Mouse (Mus musculus): ENCODE results near the gene Kctd17. TPM values are rescaled to one million over a fixed set of nuclear protein-coding genes. Genes with fewer than 3 reads are reported as not detected.

The Kctd17 gene
- total RNA-seq (2015) (8.7 and 9.5 TPM in 2 replicates), total RNA-seq (2017) (5.2 and 9.6 TPM in 2 replicates)

DNA sequence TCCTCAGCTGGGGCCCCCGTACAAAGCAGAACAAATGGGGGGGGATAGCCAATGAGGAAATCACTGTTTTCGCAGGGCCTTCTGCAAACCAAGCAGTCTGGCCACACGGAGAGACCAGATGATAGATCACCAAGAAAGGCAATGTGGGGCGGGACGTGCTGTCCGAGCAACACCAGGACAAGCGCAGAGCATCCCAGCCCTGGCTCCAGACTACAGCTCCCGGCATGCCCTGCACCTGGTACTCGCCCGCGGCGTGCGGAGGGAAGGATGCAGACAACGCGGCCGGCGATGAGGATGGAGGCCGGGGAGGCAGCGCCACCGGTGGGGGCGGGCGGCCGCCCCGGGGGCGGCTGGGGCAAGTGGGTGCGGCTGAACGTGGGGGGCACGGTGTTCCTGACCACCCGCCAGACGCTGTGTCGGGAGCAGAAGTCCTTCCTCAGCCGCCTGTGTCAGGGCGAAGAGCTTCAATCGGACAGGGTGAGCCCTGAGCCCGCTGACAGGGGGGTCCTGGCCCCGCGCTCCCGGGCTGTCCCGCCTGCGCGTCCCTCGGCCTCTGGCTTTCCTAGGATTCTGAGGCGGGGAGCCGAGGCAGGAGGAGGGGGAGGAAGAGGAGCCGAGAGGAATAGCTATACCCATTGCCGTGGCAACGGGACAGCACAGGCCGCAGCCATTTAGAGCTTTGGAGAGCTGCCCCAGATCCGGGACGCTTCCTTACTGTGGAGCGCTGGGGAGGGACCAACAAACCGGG lies at the start of gene Kctd17:
TSS of gene Kctd17 (plus strand) at position 174 of the 748 bp plus-strand sequence.
- peak; percentile 77 for ATAC-seq (ENCODE audit: poor library complexity, severe bottlenecking)

GRCm38 (mm10) chr15:78380208-78380607 lies 48.2 kb upstream of the Kctd17 start:
- ATAC-seq (ENCODE audit: poor library complexity, severe bottlenecking): no peak

DNA sequence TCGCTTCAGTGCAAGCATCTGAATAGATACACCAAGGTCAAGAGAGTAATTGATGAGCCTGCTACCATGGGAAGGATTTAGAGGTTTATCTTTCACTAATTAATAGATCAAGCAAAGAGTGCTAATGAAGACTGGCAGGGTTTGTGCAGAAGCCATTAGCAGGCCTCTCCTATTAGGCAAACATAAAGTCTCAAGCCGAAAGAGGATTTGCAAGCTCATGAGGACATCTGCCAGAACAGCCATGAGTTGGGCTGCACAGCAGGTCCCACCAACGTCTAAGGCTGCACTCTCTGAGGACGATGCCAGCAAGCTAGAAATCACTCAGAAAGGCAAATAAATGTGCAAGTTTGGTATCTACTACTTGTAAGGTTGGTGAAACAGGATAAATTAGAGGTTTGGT lies 47.6 kb upstream of the Kctd17 start:
- ATAC-seq (ENCODE audit: poor library complexity, severe bottlenecking): no peak

DNA sequence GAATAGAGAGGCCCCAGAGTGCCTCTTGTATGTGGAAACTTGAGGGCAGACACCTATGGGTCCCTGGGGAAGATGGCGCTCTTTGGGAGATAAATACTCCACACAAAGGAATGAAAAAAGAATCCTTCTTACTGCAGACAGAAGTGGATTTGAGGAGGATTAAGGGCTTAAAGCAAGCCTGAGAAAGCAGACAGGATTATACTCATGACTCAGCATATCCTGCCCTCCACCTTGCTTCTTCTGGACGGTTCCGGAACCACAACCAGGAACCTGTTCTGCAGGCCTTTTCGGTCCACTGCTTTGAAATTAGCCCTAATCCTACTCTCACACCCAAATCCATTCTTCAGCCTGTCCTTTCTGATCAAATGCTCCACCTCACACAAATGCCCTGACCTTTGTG lies 46.2 kb upstream of the Kctd17 start:
- ATAC-seq (ENCODE audit: poor library complexity, severe bottlenecking): no peak

- ATAC-seq (ENCODE audit: poor library complexity, severe bottlenecking): peak; percentile 87
These were observed 44.7 kb upstream of the Kctd17 start for GRCm38 (mm10) chr15:78383450-78384219.

DNA sequence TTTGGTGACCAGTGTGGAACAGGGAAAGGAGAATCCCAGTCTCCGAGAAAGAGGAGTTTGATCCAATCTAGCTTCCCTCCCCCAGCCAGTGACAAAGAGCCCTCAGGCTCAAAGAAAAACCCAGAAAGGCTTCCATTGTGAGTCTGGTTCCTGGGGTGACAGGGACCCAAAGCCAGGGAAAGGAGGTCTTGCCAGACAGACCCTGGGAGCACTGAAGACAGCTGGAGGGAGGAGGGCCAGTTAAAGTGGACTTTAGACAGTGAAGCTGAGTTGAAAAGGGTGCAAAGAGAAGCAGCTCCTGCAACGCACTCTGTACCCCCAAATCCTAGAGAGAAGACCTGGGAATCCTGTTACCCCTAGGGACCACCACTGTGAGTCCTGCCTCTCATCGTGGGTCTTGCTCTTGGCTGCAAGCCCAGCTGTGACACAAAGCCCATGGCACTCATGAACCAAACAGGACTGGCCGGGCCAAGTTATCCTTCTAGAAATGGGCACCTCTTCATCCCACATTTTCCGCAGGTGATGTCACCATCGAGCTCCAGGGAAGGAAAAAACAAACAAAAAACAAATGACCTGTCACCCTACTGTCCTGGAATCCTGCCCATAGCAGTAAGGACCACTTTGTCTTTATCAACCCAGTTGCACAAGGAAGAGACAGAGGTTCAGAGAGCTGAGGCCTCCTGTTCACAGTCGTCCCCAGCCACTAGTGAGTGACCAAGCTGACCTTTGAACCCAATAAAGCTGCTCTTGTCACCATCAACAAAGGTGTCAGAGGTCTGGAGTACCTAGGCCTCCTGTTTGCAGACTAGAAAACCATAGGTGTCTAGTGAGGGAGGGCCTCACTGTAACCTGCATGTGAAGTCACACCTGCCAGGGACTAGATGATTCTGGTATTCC lies 43.9 kb upstream of the Kctd17 start:
- no peak for ATAC-seq (ENCODE audit: poor library complexity, severe bottlenecking)

- no peak for ATAC-seq (ENCODE audit: poor library complexity, severe bottlenecking)
These were observed 42.8 kb upstream of the Kctd17 start for GRCm38 (mm10) chr15:78385564-78385963.

DNA sequence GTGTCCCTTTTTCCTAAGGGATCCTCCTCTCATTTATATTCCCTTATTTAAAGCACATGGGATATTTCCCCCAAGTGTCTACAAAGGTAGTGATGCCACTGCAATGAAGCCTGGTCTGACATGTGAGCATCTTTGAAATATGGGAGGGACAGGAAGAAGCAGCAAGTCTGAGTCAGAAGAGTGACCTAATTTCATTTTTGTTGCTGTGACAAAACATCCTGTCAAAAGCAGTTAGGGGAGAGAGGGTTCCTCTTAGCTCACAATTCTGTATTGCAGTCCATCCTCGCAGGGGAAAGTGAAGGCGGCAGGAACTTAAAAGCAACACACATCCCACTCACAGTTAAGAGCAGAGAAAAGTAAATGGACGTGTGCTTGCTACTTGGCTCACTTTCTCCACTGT lies 37.5 kb upstream of the Kctd17 start:
- peak; percentile 95 for ATAC-seq (ENCODE audit: poor library complexity, severe bottlenecking)

DNA sequence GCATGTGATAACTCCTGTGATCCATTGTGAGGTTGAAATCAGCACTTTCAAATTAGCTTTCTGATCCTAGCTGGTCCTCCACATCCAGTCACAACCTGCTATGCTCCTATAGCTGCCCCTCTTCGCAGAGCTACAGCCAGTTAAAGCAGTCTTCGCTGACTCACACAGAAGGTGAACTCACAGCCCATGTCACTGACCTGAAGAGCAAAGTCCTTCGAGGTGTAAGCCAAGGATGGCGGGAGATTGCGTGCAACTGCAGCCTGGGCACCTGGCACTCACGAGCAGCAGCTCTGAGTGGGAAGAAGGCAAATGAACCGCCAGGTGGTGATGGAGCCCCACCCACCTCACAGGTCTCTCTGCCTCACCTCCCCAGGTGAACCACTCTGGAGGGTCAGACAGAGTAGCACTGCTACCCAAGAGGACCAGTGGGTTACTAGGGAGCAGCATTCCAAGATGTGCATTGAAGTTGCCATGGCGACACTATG lies 32.8 kb upstream of the Kctd17 start, which contains the start of gene Tex33:
TSS of gene Tex33 (minus strand) at position 435 of the 485 bp plus-strand sequence.
- ATAC-seq (ENCODE audit: poor library complexity, severe bottlenecking): no peak

- ATAC-seq (ENCODE audit: poor library complexity, severe bottlenecking): no peak
These were observed 27.0 kb upstream of the Kctd17 start for GRCm38 (mm10) chr15:78401345-78401744.

- ATAC-seq (ENCODE audit: poor library complexity, severe bottlenecking): peak; percentile 13; the same call in 1 of the 2 replicates
These were observed 26.4 kb upstream of the Kctd17 start for GRCm38 (mm10) chr15:78401921-78402320.

- no peak for ATAC-seq (ENCODE audit: poor library complexity, severe bottlenecking)
These were observed 25.9 kb upstream of the Kctd17 start for GRCm38 (mm10) chr15:78402423-78402822.

DNA sequence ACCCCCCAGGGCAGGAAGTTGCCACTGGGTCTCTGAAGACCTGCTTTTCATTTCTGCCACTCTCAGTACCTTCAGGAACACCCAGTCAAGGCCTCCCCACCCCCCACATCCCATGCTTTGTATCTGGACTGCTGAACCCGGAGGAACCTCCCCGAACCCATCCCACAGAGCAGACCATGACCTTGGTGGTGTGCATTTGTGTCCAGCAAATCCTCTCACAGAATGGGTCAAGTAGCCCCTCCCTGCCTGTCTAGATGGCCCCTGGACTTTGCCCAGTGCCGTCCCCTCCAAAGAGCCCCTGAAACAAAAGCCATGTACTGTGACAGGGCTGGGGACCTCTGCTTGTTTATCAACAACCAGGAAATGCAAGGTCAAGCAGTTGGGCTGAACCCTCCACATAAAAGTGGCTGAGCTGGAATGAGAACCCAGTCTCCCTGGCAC lies 25.0 kb upstream of the Kctd17 start:
- ATAC-seq (ENCODE audit: poor library complexity, severe bottlenecking): no peak

GRCm38 (mm10) chr15:78403896-78404295 lies 24.5 kb upstream of the Kctd17 start:
- no peak for ATAC-seq (ENCODE audit: poor library complexity, severe bottlenecking)

DNA sequence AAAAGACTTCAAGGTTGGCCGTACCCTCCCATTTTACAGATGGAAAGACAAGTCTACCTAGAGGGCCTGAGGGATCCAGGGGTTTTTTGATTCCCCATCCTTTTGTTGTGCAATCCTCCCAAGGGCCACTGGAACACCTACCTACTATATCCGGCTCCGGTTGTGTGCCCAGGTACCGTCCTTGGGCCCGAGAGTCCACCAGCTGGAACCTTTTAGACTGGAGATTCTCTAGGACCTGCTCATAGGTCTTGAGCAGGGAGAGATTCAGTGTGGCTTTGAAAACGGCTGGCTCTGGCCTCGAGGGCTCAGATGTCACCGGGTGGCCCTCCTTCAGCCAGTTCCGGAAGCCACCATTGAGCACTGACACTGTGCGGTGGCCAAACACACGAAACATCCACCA lies 23.3 kb upstream of the Kctd17 start:
- no peak for ATAC-seq (ENCODE audit: poor library complexity, severe bottlenecking)

- peak; percentile 37 for ATAC-seq (ENCODE audit: poor library complexity, severe bottlenecking)
These were observed 22.7 kb upstream of the Kctd17 start, which contains the start of gene Tst for GRCm38 (mm10) chr15:78405517-78406211. Gene Tst, minus strand, starts transcription at chr15:78405907.

DNA sequence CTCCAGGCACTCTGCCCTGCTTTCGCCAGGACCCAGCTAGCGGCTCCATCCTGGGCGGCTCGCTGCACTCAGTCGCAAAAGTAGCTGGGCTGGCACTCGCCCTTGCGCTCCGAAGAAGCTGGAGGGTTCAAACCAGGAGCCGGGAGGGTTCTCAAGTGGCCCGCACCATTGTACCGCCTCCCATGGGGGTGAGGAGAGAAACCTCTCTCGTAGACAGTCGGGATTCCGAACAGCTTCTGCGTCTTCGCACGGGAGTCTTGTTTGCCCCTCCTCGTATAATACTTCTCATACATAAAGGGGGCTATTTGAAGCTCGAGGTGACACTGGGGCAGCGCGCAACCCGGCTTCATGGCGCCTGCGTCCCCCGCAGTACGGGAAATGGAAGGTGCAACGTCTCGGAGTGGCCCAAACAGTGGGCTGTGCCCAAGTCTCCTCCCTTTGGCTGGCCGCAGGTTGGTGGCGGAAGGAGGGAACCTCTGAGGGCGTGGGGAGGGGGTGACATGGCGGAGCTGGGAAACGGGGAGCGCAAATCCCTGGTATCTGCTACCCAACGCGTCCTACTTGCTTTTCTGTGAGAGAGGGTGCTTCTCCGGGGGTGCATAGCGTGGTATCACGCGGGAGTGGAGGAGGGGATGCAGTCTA lies 21.9 kb upstream of the Kctd17 start, which contains the start of gene Mpst:
TSS of gene Mpst (plus strand) at position 124 of the 642 bp plus-strand sequence.
- peak; percentile 93 for ATAC-seq (ENCODE audit: poor library complexity, severe bottlenecking)

GRCm38 (mm10) chr15:78409570-78410052 lies 18.8 kb upstream of the Kctd17 start:
- no peak for ATAC-seq (ENCODE audit: poor library complexity, severe bottlenecking)

DNA sequence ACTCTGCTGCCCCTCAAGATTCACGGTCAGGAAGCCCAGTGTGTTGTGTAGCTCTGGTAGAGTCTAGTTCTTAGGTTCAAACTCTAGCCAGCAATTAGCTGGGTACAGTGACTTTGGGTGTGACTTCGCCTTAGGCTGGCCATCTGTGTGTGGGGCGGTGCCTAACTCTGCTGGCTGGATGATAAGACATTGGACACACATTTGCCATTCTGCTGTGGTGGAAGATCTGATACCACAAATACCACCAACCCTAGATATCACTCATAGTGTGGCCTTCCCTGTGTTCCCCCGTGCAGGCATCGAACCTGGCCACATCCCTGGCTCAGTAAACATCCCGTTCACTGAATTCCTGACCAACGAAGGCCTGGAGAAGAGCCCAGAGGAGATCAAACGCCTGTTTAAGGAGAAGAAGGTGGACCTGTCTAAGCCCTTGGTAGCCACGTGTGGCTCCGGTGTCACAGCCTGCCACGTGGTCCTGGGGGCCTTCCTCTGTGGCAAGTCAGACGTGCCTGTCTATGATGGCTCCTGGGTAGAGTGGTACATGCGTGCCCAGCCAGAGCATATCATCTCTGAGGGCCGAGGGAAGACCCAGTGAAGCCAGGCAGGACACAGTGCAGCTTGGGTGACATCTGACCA lies 15.2 kb upstream of the Kctd17 start:
- ATAC-seq (ENCODE audit: poor library complexity, severe bottlenecking): peak; percentile 63
